Mouse (Mus musculus) heart, adult 2 months (tissue): ENCODE data around the gene Ifitm10. TPM values are rescaled to one million over a fixed set of nuclear protein-coding genes. Genes with fewer than 3 reads are reported as not detected.
A peak's percentile ranks its signal among the peaks of the same experiment; 100 is the strongest.
"Not testable (repeated sequence)": the region's sequence is repeated elsewhere in the genome, so short reads cannot be mapped to it uniquely, and the experiment has no call there.

Experiments
- DNase-seq, 2 experiments: peaks; one replicate each; pipeline ENCODE4 v3.0.0; 2021
- H3K27ac ChIP-seq: fragments of 200-600 bp; 2 replicates; pipeline ENCODE4 v1.8.1; 2022
- H3K27me3 ChIP-seq: fragments of 200-500 bp; 2 replicates; pipeline ENCODE4 v1.6.1; 2012; ENCODE audit warnings: mild to moderate bottlenecking, low read length, inconsistent platforms, mixed read lengths; ENCODE audit not compliant: control insufficient read depth, insufficient read depth
- H3K36me3 ChIP-seq: fragments of 200-500 bp; 2 replicates; pipeline ENCODE4 v1.6.1; 2012; ENCODE audit warnings: low read length, inconsistent platforms; ENCODE audit not compliant: control insufficient read depth, insufficient read depth
- H3K4me1 ChIP-seq: fragments of 200-500 bp; 2 replicates; pipeline ENCODE4 v1.6.1; 2011; ENCODE audit warnings: low read length; ENCODE audit not compliant: control insufficient read depth, insufficient read depth
- H3K4me3 ChIP-seq: fragments of 200-600 bp; 2 replicates; pipeline ENCODE4 v1.8.1; 2022
- H3K79me2 ChIP-seq: fragments of 200-500 bp; replicated peaks from 2 replicates; pipeline ENCODE4 v1.6.1; 2012; ENCODE audit warnings: mild to moderate bottlenecking, inconsistent platforms, low read length, moderate library complexity, mixed read lengths; ENCODE audit not compliant: control insufficient read depth, insufficient read depth
- H3K9ac ChIP-seq: fragments of 200-500 bp; 2 replicates; pipeline ENCODE4 v1.6.1; 2012; ENCODE audit warnings: low read depth, mild to moderate bottlenecking, control low read depth, inconsistent platforms, low read length, mixed read lengths
- CTCF ChIP-seq: fragments of 200-600 bp; IDR thresholded peaks from 2 replicates; pipeline ENCODE4 v1.8.1; 2022; ENCODE audit warnings: antibody characterized with exemption, mild to moderate bottlenecking, moderate library complexity
- EP300 ChIP-seq: fragments of 200-500 bp; IDR thresholded peaks from 2 replicates; pipeline ENCODE4 v1.6.1; 2011; ENCODE audit warnings: low read depth, low read length, control low read depth; ENCODE audit not compliant: insufficient read depth
- WGBS: fragments of 180-500 bp; shearing (Covaris S2); methylation state at CpG from one replicate; pipeline ENCODE4 v1.1.7; 2018; 5-methylcytosine and 5-hydroxymethylcytosine counted together
- intact Hi-C: fragments of 180-260 bp; cut with DNase I; formaldehyde crosslinking; loops from one replicate; pipeline ENCODE4 v1.15.1; 2025
- polyA plus RNA-seq: library from polyadenylated mRNA; depleted of rRNA; stranded (reverse); fragments of >200 nt; gene quantifications from 2 replicates; pipeline ENCODE4 v1.2.3, GENCODE M21; 2012
- total RNA-seq, 2 experiments: library from RNA; stranded (reverse); gene quantifications; 2 replicates each; pipeline ENCODE4 v1.2.3; 2021

Ifitm10 gene
- total and polyA plus RNA-seq, 3 experiments, result 2.2 to 6.4 (median 3.6) TPM

- DNase-seq, result no peak
- H3K27ac ChIP-seq, result no peak within 1 kb of the TSS
- H3K9ac ChIP-seq, result no peak within 1 kb of the TSS
- H3K4me1 ChIP-seq, result no peaks in the 10 kb centered on the region
- H3K27me3 ChIP-seq, result no peaks in the 10 kb centered on the region
- no peaks in the 10 kb centered on the region for H3K79me2 ChIP-seq
- no peak within 1 kb of the TSS for H3K4me3 ChIP-seq
- intact Hi-C loops, result no loop called here
- TF ChIP-seq EP300, result no peak
- 35% methylated on average over 3 of the region's 3 CpGs for WGBS
- no peaks in the 10 kb centered on the region for H3K36me3 ChIP-seq
These were observed 70.3 kb downstream of the Ifitm10 start, which contains the start of gene Krtap5-4 for GRCm38 (mm10) chr7:142303249-142303648. Gene Krtap5-4, plus strand, starts transcription at chr7:142303549.

GRCm38 (mm10) chr7:142297018-142297417 lies 76.5 kb downstream of the Ifitm10 start, which contains the start of gene Krtap5-1:
Gene Krtap5-1, minus strand, starts transcription at chr7:142297118.
- DNase-seq, H3K9ac ChIP-seq, H3K36me3 ChIP-seq, H3K4me1 ChIP-seq, H3K4me3 ChIP-seq, intact Hi-C loops, H3K79me2 ChIP-seq, H3K27me3 ChIP-seq, H3K27ac ChIP-seq: not testable (repeated sequence)

GRCm38 (mm10) chr7:142296108-142296507 lies 77.4 kb downstream of the Ifitm10 start:
- H3K9ac ChIP-seq, H3K27ac ChIP-seq, DNase-seq, H3K79me2 ChIP-seq, H3K4me3 ChIP-seq, H3K4me1 ChIP-seq, intact Hi-C loops, H3K36me3 ChIP-seq, H3K27me3 ChIP-seq: not testable (repeated sequence)
- 22% methylated on average over 4 of the region's 4 CpGs for WGBS

GRCm38 (mm10) chr7:142295418-142295817 lies 78.1 kb downstream of the Ifitm10 start:
- no peak for DNase-seq
- no peak overlapping the region for H3K27ac ChIP-seq
- H3K27me3 ChIP-seq, result no peaks in the 10 kb centered on the region
- H3K4me1 ChIP-seq, result peaks cover 1% of the 10 kb centered on the region; the same call in 1 of the 2 replicates
- no peak overlapping the region for H3K4me3 ChIP-seq
- intact Hi-C loops, result no loop called here
- no peak overlapping the region for H3K9ac ChIP-seq
- H3K36me3 ChIP-seq, result no peaks in the 10 kb centered on the region
- no peak for TF ChIP-seq EP300
- TF ChIP-seq CTCF, result peak; percentile 32
- H3K79me2 ChIP-seq, result no peaks in the 10 kb centered on the region

- peak; percentile 71 for TF ChIP-seq CTCF
- H3K4me1 ChIP-seq, H3K27me3 ChIP-seq, H3K9ac ChIP-seq, H3K79me2 ChIP-seq, H3K27ac ChIP-seq, H3K4me3 ChIP-seq, H3K36me3 ChIP-seq, intact Hi-C loops: not testable (repeated sequence)
- WGBS, result 9% methylated on average over 2 of the region's 2 CpGs
- DNase-seq, result peak in 1 of 2 experiments; percentile 25
These were observed 79.7 kb downstream of the Ifitm10 start for GRCm38 (mm10) chr7:142293851-142294250.

- not testable (repeated sequence) for H3K4me3 ChIP-seq, DNase-seq, H3K9ac ChIP-seq, H3K27ac ChIP-seq, H3K36me3 ChIP-seq, H3K27me3 ChIP-seq, H3K79me2 ChIP-seq, H3K4me1 ChIP-seq
- 69% methylated on average over 9 of the region's 9 CpGs for WGBS
- intact Hi-C loops, result loop anchor here (2.0 kb wide), 1 partner anchor 139 kb away; no protein-coding TSS in a partner anchor
These were observed 87.5 kb downstream of the Ifitm10 start for GRCm38 (mm10) chr7:142285910-142286612.
